Mouse (Mus musculus): ENCODE measurements around the gene Zfp366. TPM values are rescaled to one million over a fixed set of nuclear protein-coding genes. Genes with fewer than 3 reads are reported as not detected.
A peak's percentile ranks its signal among the peaks of the same experiment; 100 is the strongest.

Zfp366 gene
- total RNA-seq, 2 experiments from 2014 or later: 3.1 to 4.1 TPM

DNA sequence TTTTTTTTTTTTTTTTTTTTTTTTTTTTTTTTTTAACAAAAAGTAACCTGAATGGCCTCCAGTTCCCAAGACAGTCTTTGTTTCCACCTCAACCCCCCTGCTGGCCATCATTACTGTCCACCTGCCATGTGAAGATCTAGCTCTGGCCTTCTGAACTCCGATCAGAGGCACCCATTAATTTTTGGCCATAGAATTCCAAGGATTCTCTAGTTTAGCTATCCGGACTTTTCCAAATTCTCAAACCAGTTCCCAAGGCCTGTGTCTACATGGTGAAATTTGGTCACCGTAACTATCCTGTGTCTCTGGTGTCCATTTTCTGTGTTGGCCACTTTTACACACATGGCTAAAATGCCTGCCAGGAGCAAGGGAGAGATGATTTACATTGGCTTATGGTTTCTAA is 92.9 kb downstream of the Zfp366 start:
- no peak for DNase-seq (ENCODE audit: extremely low spot score in 1 of 2, low spot score in 2 of 2)
- intact Hi-C loops (cut with DNase I): no loop called here
- Histone ChIP-seq H3K4me3 (no peak overlapping the region), H3K27ac (no peak overlapping the region)
- TF ChIP-seq CTCF (IDR thresholded peaks at IDR 0.05): no peak

DNA sequence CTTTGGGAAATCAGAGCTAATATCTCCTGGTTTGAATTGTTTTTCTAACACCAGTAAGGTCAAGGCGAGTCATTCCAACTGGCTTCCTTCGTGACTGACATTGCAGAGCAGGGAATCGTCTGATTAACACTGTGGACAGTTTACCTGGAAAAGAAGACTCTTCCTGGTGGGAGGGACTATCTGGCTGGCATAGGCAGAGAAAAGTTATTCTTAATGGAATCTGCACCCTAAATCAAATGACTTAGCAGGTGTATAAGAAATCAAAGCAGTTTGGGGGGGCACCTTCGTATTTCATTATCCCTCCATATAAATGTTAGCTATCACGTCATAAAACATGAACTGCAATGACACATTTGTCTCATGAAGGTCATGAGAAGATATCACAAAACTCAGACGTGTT is 93.9 kb downstream of the Zfp366 start:
- no peak overlapping the region for H3K4me3 ChIP-seq
- no peak for TF ChIP-seq CTCF (IDR thresholded peaks at IDR 0.05)
- intact Hi-C loops (cut with DNase I): no loop called here
- no peak overlapping the region for H3K27ac ChIP-seq
- no peak for DNase-seq (ENCODE audit: extremely low spot score in 1 of 2, low spot score in 2 of 2)

- intact Hi-C loops (cut with DNase I): no loop called here
- Histone ChIP-seq H3K4me3 (no peak overlapping the region), H3K27ac (no peak overlapping the region)
- TF ChIP-seq CTCF (IDR thresholded peaks at IDR 0.05): no peak
- DNase-seq (ENCODE audit: extremely low spot score in 1 of 2, low spot score in 2 of 2): no peak
Measured at GRCm38 (mm10) chr13:99279351-99279750, 94.7 kb downstream of the Zfp366 start.

DNA sequence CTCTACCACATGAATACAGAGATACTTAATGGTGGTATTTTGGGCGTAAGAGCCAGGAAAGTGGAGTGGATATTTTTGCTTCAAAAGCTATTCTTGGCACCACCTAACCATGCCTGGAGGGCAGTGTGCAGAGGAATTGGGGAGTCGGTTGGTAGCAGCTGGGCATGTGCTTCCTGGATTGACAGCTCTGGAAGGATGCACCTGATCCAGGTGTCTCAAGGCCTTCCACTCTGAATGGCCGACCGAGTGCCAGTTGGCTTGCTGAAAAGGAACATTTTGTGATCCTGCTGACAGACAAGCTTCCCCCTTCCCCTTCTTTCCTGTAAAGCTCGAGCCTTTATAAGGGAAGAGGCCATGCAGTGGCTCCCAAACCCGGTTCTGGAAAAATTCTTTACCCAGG is 98.3 kb downstream of the Zfp366 start:
- TF ChIP-seq CTCF (IDR thresholded peaks at IDR 0.05): no peak
- intact Hi-C loops (cut with DNase I): no loop called here
- no peak overlapping the region for H3K27ac ChIP-seq
- no peak for DNase-seq (ENCODE audit: extremely low spot score in 1 of 2, low spot score in 2 of 2)
- H3K4me3 ChIP-seq: no peak overlapping the region

DNA sequence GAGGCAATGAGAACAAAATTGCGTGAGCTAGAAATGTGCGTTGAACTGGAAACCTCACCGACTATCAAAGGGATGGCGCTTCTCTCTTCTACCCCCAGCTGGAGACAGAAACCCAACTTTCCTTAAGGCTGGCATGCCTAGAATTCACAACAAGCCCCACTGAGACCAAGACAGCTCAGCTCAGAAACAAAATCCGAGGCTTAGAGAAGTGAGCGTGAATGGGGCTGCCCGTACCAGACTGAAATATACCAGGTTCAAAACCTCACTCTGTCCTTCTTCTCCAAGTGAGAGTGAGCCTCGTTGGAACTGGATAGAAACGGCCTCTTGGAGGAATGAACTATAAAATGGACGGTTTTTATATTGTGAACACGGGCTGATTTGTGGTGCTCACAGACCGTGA is 99.3 kb downstream of the Zfp366 start:
- intact Hi-C loops (cut with DNase I): no loop called here
- no peak for DNase-seq (ENCODE audit: extremely low spot score in 1 of 2, low spot score in 2 of 2)
- Histone ChIP-seq H3K27ac (no peak overlapping the region; the same call in 1 of the 2 replicates), H3K4me3 (no peak overlapping the region)
- no peak for TF ChIP-seq CTCF (IDR thresholded peaks at IDR 0.05)

GRCm38 (mm10) chr13:99284400-99285160 is 100.0 kb downstream of the Zfp366 start:
- Histone ChIP-seq H3K27ac (no peak overlapping the region), H3K4me3 (no peak overlapping the region)
- intact Hi-C loops (cut with DNase I): no loop called here
- peak; percentile 28 to 52 for DNase-seq (ENCODE audit: extremely low spot score in 1 of 2, low spot score in 2 of 2)
- no peak for TF ChIP-seq CTCF (IDR thresholded peaks at IDR 0.05)

GRCm38 (mm10) chr13:99285241-99285640 is 100.6 kb downstream of the Zfp366 start:
- intact Hi-C loops (cut with DNase I): no loop called here
- H3K4me3 ChIP-seq: no peak overlapping the region
- DNase-seq (ENCODE audit: extremely low spot score in 1 of 2, low spot score in 2 of 2): no peak
- no peak overlapping the region for H3K27ac ChIP-seq
- TF ChIP-seq CTCF (IDR thresholded peaks at IDR 0.05): no peak

GRCm38 (mm10) chr13:99287207-99287606 is 102.6 kb downstream of the Zfp366 start:
- no peak for TF ChIP-seq CTCF (IDR thresholded peaks at IDR 0.05)

GRCm38 (mm10) chr13:99287786-99288185 is 103.2 kb downstream of the Zfp366 start:
- DNase-seq (ENCODE audit: extremely low spot score in 1 of 2, low spot score in 2 of 2): no peak
- TF ChIP-seq CTCF (IDR thresholded peaks at IDR 0.05): no peak
- Histone ChIP-seq H3K4me3 (no peak overlapping the region), H3K27ac (no peak overlapping the region)
- intact Hi-C loops (cut with DNase I): no loop called here

More at GRCm38 (mm10) chr13:99287207-99287606, 102.6 kb downstream of the Zfp366 start:
- no peak overlapping the region for H3K27ac ChIP-seq
- no peak overlapping the region for H3K4me3 ChIP-seq
- DNase-seq (ENCODE audit: extremely low spot score in 1 of 2, low spot score in 2 of 2): no peak
- intact Hi-C loops (cut with DNase I): no loop called here

DNA sequence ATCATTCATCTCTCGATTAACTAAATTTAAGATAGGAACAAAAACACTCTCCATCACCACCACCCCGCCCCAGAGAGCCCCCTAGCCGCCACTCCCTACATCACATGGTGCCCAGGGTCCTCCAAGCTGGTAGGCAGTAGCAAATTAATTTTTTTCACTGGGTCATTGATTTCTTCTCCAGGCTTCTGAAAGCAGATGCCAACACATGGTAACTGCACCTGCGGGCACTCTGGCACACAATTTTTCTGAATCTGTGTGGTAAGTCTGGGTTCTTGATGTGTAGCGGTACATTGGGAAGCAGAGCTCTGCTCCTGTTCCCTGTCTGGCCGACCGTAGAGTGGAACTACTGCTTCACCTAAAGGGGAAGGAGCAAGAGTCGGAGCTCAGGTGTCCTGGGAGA is 106.1 kb downstream of the Zfp366 start:
- DNase-seq (ENCODE audit: extremely low spot score in 1 of 2, low spot score in 2 of 2): no peak
- Histone ChIP-seq H3K27ac (no peak overlapping the region), H3K4me3 (no peak overlapping the region)
- intact Hi-C loops (cut with DNase I): no loop called here
- no peak for TF ChIP-seq CTCF (IDR thresholded peaks at IDR 0.05)

GRCm38 (mm10) chr13:99294176-99294575 is 109.6 kb downstream of the Zfp366 start:
- DNase-seq (ENCODE audit: extremely low spot score in 1 of 2, low spot score in 2 of 2): no peak
- H3K4me3 ChIP-seq: no peak overlapping the region
- no peak overlapping the region for H3K27ac ChIP-seq
- no peak for TF ChIP-seq CTCF (IDR thresholded peaks at IDR 0.05)
- intact Hi-C loops (cut with DNase I): no loop called here

GRCm38 (mm10) chr13:99299921-99300320 is 115.3 kb downstream of the Zfp366 start:
- Histone ChIP-seq H3K27ac (no peak overlapping the region), H3K4me3 (no peak overlapping the region)
- no peak for TF ChIP-seq CTCF (IDR thresholded peaks at IDR 0.05)
- no peak for DNase-seq (ENCODE audit: extremely low spot score in 1 of 2, low spot score in 2 of 2)
- intact Hi-C loops (cut with DNase I): loop anchor here (5.0 kb wide), 1 partner anchor 153 kb away; no protein-coding TSS in a partner anchor

Other genes with a start within 250 kb of the Zfp366 start
- not detected for gene 1700024P04Rik, start 200.3 kb upstream of the Zfp366 start, total RNA-seq (2021)
- 10 to 100 TPM; 33.3 to 34.5 TPM for gene Ptcd2, start 159.9 kb downstream of the Zfp366 start, total RNA-seq (2021)
- gene Mrps27, start 160.0 kb downstream of the Zfp366 start, total RNA-seq (2021): 10 to 100 TPM; 25.1 to 28.3 TPM